Mouse (Mus musculus) lung, adult 18-20 months (tissue): ENCODE measurements around the gene 4933424G06Rik.
"Not testable (repeated sequence)": the region's sequence is repeated elsewhere in the genome, so short reads cannot be mapped to it uniquely, and the experiment has no call there.

Source experiments
- DNase-seq, 2 experiments: peaks; one replicate each; pipeline ENCODE4 v3.0.0; 2022; ENCODE audit warnings: mixed read lengths in 2 of 2

4933424G06Rik gene

DNA sequence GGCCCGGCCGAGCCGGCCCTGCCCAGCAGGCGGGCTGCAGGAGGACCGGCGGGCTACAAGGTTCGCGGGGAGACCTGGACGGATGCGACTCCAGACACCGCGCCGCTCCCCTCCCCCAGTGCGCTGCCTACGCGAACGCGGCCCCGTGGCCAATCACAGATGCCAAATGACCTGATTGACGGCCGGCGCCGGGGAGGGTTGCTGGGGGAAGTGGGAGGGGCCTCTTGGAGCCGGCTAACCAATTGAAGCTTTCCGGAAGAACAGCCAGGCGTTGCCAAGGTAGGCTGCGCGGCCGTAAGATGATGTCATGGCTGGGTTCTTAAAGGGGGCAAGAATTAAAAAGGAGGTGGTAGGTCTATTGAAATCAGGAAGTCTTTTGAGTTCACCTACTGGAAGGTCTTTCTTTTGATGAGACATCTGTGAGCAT is at the start of gene 4933424G06Rik:
4933424G06Rik (plus strand) TSS at position 296 of the 427 bp plus-strand sequence.
- DNase-seq, result peak; percentile 99

DNA sequence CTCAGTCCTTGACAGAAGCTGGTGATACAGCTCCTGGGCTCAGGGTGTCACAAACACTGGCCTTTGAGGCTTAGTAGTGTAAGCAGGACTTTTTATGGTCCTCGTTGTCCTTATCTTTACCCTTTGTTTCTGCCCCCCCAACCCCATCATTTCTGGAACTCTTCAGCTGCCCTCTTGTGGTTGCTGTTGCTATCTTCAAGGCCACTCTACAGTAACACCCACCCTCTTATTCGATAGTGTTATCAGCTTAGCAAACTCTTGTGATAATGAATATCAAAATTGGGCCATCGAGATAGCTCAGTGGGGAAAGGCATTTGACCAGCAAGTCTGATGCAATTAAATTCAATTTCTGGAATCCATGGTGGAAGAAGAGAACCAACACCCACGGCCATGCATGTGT is 45.5 kb upstream of the 4933424G06Rik start:
- peak in 1 of 2 experiments; percentile 12 for DNase-seq

DNA sequence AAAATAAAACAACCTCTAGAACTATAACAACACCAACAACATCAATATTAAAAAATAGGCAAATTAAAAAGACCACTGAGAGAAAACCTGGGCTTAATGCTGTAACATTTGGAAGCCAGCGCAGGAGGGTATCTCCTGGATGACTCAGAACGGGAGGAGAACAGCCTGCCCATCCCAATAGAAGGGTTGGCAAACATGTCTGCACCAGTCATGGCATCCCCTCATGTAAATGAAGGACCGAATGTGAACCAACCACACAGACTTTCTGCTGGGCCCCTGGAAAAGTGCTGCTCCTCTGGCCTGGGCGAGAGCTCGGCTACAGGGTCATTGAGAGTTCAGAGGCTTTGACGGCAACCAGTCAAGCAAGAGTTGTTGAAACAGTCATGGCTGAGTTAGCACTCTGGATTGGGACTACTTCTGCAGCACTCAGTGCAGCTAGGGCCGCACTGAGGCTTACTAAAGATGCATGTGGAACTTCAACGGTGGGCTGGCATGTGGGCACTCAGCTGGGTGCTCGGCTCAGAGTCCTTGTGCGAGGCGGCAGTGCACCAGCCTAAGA is 44.7 kb upstream of the 4933424G06Rik start:
- DNase-seq, result no peak

DNA sequence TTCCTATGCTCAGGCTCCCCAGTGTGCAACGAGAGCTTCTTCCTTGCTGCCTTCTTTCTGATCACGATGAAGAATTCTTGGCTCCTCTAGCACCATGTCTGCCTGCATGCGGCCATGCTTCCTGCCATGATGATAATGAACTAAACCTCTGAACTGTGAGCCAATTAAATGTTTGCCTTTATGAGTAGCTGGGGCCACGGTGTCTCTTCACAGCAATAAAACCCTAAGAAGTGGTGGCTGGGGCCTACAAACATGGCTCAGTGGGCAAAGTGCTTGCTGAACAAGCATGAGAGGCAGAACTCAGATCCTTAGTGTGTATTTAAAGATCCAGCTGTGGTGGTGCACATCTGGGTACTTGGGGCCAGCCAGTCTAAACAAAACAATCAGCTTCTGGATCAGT is 44.0 kb upstream of the 4933424G06Rik start:
- no peak for DNase-seq

DNA sequence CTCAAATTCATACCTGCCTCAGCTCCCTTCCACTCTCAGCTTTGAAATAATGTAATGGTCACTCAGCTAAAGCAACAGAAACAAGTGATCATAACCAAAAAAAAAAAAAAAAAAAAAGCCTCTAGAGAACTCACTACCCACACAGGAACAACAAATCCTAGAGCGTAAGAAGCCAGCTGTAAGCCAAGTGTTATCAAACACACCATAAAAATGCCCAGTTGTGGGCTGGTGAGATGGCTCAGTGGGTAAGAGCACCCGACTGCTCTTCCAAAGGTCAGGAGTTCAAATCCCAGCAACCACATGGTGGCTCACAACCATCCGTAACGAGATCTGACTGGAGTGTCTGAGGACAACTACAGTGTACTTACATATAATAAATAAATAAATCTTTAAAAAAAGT is 41.9 kb upstream of the 4933424G06Rik start:
- not testable (repeated sequence) for DNase-seq

DNA sequence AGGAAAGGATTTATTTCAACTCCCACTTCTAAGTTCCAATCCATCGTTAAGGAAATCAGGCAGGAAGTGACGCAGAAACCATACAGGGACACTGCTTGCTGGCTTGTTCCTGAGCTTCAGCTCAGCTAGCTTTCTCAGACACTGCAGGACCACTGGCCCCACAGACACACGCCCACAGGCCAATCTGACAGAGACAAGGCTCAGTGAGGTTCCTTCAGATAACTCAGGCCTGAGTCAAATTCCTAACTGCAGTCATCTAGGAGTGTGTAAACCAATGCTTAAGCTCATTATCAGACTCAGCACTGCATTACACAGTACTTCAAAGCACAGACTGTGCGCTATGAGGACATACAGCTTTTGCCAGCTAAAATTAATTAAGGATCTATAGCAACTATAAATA is 39.7 kb upstream of the 4933424G06Rik start:
- DNase-seq, result no peak

DNA sequence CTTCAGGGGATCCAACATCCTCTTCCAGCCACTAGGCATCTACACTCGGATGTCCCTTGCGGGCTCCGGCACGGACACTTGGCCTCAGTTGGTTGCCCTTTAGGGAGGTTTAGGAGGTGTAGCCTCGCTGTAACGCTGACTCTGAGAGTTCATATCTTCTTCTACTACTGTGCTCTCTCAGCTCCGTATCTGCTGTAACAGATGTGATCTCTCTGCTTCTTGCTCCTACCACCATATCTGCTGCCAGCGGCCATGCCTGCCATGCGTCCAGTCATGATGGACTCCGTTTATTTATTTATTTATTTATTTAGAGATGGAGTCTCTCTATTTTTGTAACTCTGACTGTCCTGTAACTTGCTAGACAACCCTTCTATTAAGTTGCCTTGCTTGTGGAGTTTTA is 38.7 kb upstream of the 4933424G06Rik start:
- DNase-seq, result no peak

DNA sequence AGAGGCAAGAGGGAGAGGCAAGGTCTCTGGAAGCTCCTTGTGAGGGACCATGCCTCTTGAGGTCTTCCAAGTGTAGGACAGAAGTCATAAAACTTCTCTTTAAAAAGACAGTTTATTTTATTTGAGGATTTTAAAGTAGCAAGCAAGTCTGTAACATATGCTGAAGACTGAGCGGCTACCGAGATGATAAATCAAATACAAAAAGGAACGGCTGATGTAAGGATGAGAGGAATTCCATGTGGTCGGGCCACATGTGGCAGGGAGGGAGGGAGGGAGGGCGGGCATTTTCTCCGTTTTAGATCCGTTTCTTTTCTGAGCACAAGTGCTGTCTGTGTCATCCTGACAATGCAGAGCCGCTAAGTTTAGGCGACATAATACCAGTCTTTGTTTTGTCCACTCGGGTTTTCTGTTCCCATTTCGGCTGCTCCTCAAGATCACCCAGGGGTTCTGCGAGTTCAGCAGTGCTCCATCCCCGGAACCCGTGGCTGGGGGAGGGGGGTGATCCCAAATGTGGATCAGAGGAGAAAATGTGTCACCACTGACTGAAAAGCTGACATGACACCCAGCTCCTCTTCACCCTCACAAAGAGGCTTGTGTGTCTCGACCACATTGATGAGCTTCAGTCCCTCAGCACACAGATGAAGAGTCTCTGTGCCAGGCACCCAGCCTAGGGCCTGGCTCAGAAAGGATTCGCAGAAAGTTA is 37.1 kb upstream of the 4933424G06Rik start:
- no peak for DNase-seq

DNA sequence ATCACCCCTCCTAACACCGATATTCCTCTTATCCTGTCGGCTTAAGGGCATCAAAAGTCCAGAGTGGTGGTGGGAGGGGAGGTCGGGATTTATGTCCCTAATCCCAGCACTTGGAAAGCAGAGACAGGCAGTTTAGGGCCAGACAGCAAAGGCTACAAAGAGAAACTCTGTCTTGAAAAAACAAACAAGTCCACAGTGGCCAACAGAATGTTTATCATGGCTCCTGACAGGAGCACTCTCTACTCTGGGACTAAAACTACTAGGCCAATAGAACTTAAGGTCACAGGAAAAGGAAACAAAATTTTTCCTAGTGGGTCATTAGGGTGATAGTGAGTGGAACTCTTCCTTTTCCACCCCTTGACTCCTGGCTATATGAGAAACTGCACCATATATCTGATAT is 35.0 kb upstream of the 4933424G06Rik start:
- DNase-seq, result no peak

DNA sequence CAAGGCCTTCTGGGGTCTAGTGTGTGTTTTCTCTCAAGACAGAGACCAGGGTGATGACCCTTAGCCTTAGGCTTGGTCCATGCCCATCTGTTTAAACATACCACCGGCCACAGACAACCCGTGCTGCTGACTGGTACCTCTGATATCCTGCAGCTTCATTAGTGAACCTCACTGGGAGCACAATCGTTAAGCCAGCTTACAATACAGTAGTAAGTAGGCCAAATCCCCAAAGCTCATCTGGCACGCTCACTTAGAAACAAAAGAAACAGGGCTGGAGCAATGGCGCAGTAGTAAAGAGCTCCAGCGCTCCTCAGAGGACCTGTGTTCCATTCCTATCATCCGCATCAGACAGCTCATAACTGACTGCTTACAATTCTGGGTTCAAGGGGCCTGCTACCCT is 29.1 kb upstream of the 4933424G06Rik start:
- no peak for DNase-seq

DNA sequence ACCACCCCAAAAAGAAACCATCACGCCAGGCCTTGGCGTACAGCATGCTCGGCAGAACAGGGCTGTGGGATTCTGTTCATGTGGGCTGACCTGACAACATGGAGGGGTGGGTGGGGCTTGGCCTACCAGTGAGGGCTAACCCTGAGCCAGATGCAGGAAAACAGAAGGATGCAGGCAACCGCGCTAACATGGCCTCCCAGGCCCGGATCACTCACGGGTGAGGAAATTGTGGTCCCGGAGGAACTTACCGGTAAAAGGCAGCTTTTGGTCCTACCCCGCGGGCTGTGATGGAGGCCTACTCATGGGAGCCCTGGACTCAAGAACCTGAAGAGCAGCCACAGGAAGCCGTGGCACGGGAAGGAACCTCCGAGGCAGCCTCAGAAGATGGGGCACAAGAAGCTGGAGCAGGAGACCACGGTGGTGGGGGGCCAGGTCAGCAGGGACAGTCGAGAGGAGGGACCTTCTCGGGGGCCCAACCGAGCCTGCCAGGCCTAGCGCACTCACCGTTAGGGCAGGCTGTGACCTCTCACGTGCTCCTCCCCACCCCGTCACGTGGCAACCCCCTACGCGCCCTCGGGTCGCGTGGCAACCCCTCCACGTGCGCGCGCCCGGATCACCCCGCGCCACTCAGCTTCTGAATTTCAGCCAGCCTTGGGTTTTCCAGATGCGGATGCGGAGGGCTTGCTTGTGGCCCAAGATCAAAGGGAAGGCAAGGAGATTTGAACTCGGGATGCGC is 27.2 kb upstream of the 4933424G06Rik start, which contains the start of gene Fam178b:
Fam178b (minus strand) TSS at position 564 of the 736 bp plus-strand sequence.
- DNase-seq, result no peak

DNA sequence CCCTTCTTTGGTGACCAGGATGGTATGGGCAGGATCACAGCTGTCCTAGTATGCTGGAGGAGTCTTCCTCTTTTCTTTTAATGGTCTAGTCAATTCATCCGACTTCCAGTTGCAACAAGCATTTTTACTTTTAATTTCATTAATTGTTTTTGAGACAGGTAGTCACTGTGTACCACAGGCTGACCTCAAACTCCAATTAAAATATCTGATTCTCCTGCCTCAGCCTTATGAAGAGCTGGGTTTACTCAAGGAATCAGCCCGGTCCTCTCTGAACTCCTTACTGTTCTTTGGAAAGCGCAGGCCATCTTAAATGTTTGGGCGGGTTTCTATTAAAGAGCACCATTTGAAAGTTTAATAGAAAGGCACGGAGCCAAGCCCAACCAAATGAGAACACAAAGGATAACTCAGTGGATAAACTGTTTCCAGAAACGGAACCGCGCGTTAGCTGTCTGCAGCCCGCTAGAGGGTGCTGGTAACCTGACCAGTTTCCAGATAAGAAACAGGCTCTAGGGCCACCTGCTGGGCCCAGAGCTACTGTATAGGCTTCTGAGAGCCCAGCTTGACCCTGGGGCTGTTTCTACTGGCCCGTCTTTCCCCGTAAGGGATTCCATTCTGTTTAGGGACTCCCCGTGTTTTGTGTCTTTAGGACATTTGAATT is 26.0 kb upstream of the 4933424G06Rik start:
- peak; percentile 77 to 81 for DNase-seq

DNA sequence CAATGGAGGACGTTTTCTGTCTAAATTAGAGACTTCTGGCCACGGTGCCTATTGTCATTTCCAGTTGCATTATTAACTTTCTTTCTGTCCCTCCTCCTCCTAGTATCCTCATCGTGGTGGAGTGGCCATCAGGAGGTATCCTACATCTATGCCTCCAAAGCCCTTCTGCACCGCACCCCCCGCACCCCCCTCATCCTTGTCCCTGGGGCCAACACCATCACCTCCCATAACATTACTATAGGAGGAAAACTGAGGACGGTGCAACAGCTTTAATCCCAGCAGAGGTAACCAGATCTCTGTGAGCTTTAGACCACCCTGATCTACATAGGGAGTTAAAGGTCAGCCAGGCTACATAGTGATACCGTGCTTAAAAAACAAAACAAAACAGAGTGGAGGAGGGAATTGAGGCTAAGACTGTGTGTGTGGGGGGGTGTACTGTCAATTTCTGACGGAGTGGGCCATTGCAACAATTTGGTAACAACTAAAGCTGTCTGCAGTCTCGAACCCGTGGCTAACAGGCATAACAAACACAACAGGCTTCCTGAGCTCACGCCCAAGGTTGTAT is 19.2 kb upstream of the 4933424G06Rik start:
- DNase-seq, result no peak

DNA sequence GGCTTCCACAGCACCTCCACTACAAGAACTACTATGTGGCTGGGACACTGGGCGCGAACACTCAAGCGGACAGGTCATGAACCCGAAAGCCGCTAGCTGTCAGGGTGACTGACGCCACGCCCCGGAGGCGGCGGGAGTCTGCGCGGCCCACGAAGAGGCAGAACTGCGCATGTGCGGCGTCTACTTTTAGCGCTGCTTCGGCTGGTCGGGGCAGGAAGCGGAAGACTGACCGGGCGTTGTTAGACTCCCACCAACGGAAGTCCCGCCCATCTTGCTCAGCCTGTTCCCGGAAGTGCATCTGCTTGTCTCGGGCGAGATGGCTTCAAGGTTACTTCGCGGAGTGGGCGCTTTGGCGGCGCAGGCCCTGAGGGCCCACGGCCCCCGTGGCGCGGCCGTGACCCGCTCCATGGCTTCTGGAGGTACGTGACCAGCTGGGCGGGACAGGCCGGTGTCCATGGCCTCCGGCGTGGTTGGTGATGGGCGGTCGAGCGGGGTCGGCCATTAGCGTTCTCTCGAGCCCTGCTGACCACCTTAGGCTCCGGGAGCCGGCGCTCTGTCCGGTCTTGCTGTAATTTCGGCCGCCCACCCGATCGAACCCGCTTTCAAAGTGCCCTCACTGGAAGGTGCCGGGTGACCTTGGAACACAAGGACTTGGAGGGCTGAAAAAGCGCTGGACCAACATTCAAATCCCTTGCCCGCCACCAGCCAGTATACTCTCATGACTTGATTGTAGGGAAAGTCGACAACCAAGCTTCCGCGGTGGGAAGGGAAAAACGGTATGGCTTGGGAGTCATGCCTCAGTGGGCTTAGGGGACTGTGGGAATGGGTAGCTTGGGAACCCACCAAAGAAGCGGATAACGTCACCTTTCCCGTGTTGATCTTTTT is 18.4 kb upstream of the 4933424G06Rik start, which contains the start of gene Cox5b:
Cox5b (plus strand) TSS at position 179 of the 885 bp plus-strand sequence.
- peak; percentile 97 to 98 for DNase-seq

DNA sequence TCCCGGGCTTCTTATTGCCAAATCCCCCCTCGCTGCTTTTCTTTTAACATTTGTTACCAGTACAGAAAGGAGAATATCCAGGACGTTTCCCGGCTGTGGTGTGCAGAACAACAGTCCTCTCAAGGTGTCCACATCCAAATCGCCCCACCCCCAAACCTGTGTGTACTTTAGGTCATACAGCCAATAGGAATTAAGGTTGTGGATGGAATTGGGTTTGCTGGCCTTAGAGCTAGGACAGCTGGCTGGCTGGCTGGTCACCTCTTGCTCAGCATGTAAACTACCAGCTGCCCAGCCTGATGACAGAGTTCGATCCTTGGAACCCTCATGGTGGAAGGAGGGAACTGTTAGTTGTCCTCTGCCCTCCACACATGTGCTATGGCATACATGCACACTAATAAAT is 15.1 kb upstream of the 4933424G06Rik start:
- no peak for DNase-seq

DNA sequence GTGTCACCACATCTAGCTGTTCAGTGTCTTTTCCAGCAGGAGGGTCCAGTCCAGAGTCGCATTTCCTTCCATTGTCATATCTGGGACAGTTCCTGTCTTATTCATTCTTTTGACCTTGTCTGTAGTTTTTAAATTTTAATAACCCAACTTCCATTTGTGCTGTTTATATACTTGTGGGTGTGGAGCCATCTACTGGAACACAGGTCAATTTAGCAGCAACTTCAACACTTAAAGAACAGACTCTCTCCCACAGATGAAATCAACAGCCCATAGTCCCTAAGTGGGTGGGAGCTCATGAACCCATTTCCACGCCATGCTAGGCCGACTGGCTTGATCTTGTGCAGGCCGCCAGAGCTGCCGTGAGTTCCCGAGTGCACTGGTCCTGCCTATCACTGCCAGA is 13.5 kb upstream of the 4933424G06Rik start:
- DNase-seq, result no peak

DNA sequence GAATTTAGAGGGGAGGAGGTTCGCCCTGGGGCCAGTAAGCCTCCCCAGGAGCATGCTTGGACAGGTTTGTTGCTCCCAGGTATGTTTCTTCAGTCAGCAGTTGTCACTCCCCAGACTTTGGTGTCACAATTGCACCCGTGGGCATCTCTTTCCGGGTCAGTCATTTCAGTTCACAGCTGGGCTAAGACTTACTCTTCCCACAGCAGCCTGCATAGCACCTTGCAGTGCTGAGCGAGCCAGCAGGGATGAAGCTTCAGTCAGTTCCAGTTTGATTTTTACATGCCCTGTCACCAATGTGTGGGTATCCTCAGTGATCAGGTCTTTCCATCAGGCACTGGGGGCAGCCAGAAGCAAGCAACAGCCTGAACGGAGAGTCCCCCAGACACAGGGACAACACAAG is 12.9 kb upstream of the 4933424G06Rik start:
- no peak for DNase-seq

DNA sequence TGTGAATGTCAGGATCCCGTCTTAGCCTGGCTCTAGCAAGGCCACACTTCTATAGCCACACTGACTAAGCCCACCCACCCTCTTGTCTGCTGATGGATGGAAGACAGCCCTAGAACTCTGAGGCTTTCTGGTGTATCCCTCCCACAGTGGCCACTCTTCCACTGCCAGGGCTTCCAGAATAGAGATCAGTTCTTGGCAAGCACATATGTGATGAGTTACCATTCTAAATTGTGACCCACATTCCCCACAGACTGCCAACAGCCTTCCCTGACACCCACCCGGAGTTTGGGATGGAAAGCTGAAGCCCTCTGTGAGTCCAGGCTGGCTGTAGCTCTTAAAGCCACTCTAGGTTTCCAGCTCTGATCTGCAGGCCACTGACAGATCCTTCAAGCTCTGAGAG is 2.8 kb upstream of the 4933424G06Rik start:
- no peak for DNase-seq

DNA sequence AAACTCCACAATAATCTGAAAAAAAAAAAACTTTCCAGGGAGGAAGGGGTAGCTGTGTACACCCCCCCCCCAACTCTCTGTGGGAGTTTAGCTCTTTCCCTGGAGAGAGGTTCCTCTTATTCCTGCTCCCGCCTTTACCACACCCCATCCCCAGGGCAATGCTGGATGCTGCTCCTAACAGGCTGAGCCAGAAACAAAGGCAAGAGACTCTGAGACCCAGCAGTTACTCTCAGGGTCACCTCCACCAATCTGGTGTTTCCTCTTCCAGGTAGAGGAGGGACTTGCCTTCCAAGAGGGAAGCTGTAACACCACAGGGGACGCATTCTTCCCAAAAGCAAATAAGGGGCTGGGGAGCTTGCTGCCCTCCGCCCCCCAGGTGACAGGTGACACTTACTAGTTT is 2.2 kb upstream of the 4933424G06Rik start:
- no peak for DNase-seq

DNA sequence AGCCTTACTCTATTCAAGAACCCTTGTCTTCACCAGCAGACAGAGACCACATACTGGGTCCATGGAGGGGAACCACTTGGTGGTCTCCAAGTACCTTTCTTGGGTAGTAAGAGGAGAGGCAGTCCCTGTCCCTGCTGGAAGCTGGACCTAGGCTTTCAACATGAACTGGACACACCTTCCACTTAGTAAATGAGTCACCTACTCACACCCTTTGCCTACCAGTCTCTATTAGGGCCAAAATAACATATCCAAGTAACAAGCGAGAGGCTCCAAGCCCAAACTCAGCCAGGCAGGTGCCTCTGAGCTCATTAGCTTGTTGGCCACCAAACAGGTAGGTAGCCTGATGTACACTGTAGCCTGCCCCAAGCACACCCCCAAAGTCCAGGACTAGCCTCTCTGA is 1.3 kb upstream of the 4933424G06Rik start:
- DNase-seq, result no peak

DNA sequence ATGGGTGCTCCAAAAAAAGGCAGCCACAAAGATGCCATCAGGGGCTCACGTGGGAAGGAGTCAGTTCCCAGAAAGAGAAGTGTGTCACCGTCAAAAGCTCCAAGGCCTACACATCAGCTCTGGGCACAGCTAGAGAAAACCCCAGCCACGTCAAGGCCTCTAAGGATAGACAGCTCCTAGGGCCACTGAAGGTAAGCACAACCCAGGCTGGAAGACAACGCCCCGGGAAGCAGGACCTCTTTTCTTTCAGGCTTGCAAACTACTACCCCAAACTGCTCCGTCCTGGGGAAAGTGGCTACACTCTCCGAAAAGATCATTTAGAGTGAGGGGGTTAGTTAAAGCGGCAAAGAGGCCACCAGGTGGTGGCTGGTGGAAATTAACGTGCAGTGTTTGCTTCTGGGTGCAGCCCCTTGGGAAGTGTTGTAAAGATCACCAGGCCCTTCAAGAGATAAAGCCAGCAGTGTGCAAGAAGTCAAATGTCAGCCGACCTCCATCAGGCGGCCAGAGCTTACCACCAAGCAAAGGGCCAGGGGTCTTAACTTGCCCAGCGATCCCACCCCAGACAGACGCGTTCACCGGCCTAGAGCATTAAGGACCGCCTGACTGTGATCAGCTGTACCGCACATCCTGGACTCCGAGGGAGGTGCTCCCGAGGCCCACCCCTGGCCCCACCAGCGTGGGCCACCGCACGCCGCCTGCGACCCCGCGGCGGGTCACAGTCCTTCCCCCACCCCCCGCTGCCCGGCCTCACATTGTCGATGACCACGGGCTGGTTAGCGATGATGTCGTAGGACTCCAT is 695 bp upstream of the 4933424G06Rik start:
- peak; percentile 21 to 23 for DNase-seq
